Mouse (Mus musculus) small intestine, adult 2 months (tissue): ENCODE data around the gene Phlda1.

Experiments used
- CTCF ChIP-seq: fragments of 200-500 bp; IDR thresholded peaks from 2 replicates; pipeline ENCODE4 v1.5.1; 2012; ENCODE audit warnings: low read depth, mild to moderate bottlenecking, control low read depth, inconsistent platforms, low read length, moderate library complexity, mixed read lengths; ENCODE audit not compliant: insufficient replicate concordance, insufficient read length; ENCODE audit errors: extremely low read depth
- POLR2A ChIP-seq: fragments of 200-500 bp; IDR thresholded peaks from 2 replicates; pipeline ENCODE4 v1.6.1; 2012; ENCODE audit warnings: low read depth, mild to moderate bottlenecking, control low read depth, inconsistent platforms, low read length, moderate library complexity

GRCm38 (mm10) chr10:111482654-111483053 lies 23.4 kb upstream of the Phlda1 start:
- no peak for TF ChIP-seq POLR2A
- no peak for TF ChIP-seq CTCF
